9 mouse cellular contexts compared by ENCODE assay signal in the genomic region with DNA sequence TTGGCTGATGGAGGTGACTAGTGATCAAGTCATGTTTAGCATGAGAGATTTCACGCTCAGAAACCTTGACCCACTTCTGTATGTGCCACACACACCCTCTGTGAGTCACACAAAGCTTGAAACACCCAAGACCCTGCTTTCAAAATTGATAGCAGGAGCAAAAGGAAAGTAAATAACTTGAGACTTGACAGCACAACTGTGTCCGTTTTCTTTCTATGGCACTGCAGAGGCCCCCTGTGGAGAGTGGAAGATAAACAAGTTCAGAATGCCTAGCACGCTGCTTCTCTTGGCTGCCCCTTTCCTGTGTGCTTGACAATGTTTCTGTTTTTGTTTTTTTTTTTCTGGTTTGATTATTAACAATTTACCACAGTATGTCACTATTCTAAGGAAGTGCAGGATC. TPM values are rescaled to one million over a fixed set of nuclear protein-coding genes. Genes with fewer than 3 reads are reported as not detected.
DNase-seq lines count a peak whose midpoint lies in the region; ATAC-seq lines count a peak whose summit lies in the region.
"Had no signal": no experiment of that assay in that cellular context is flagged by ENCODE, and none has a peak within 500 bp of the region (broad histone marks: within the 10 kb centered on the region; RNA-seq: fewer than 3 reads in every experiment).

No protein-coding gene starts in this region.

- 10% methylated on average over 3 of the region's 3 CpGs for WGBS in liver, embryonic 16.5 days (ENCODE audit: insufficient replicate concordance)

- no peaks in the 10 kb centered on the region for H3K36me3 ChIP-seq in liver, embryonic 16.5 days (ENCODE audit: control insufficient read depth, insufficient read depth)
- H3K36me3 ChIP-seq: neural tube, embryonic 12.5 days had no signal

- ATAC-seq in liver, embryonic 16.5 days (ENCODE audit: low read depth) = no peak

- H3K27ac ChIP-seq in liver, embryonic 16.5 days (ENCODE audit: low read length) = peak overlapping the region; percentile 81
- H3K27ac ChIP-seq: neural tube, embryonic 12.5 days had no signal

- DNase-seq in cerebellum, postnatal 10 days = peak; percentile 14 to 30
- no peak for DNase-seq in cerebellum, adult 9-10 months
- peak; percentile 25 to 46 for DNase-seq in spleen, postnatal 10 days (ENCODE audit: low spot score in 2 of 2)
- DNase-seq in spleen, adult 12 weeks (ENCODE audit: low spot score) = no peak
- DNase-seq in thymus, postnatal 4 days = peak; percentile 60
- DNase-seq in right cerebral cortex, postnatal 10 days (ENCODE audit: low spot score in 2 of 2) = no peak
- no peak for DNase-seq in right cerebral cortex, adult 18-20 months

- H3K4me2 ChIP-seq in liver, embryonic 16.5 days (ENCODE audit: low read depth, low read length) = 0 out of 2 replicates have a peak overlapping the region, but pooled peaks have one; percentile 11
- H3K4me2 ChIP-seq: neural tube, embryonic 12.5 days had no signal

- no peak overlapping the region for H3K4me3 ChIP-seq in liver, embryonic 16.5 days (ENCODE audit: low read depth, low read length)
- H3K4me3 ChIP-seq: neural tube, embryonic 12.5 days had no signal

- H3K9me3 ChIP-seq in liver, embryonic 16.5 days (replicated peaks; ENCODE audit: control insufficient read depth, low read length) = no peaks in the 10 kb centered on the region
- H3K9me3 ChIP-seq: neural tube, embryonic 12.5 days had no signal

- H3K9ac ChIP-seq in liver, embryonic 16.5 days (ENCODE audit: low read depth, low read length) = peak overlapping the region; percentile 13; the same call in 1 of the 2 replicates
- H3K9ac ChIP-seq: neural tube, embryonic 12.5 days had no signal

- peaks cover 68% of the 10 kb centered on the region for H3K4me1 ChIP-seq in liver, embryonic 16.5 days (ENCODE audit: control insufficient read depth, low read depth, low read length)
- H3K4me1 ChIP-seq: neural tube, embryonic 12.5 days had no signal

- H3K27me3 ChIP-seq in liver, embryonic 16.5 days (ENCODE audit: control insufficient read depth, insufficient read depth, low read depth, low read length) = no peaks in the 10 kb centered on the region

RNA-seq across cellular contexts. Expression of a gene that starts 8.5 kb away (rescaled TPM):
- polyA plus RNA-seq in liver, embryonic 16.5 days (2015; fragmentation: Nextera tagmentation; extraction: Ambion mirVana) = 7.0 and 7.9 TPM in 2 replicates

RNA-seq across cellular contexts. Expression of a gene that starts 20.9 kb away (rescaled TPM):
- polyA plus RNA-seq in liver, embryonic 16.5 days (2015; fragmentation: Nextera tagmentation; extraction: Ambion mirVana) = 0.35 and 0.57 TPM in 2 replicates
- polyA plus RNA-seq: neural tube, embryonic 12.5 days had no signal

RNA-seq across cellular contexts. Expression of a gene that starts 29.8 kb away (rescaled TPM):
- not detected in 2 replicates for polyA plus RNA-seq in liver, embryonic 16.5 days (2015; fragmentation: Nextera tagmentation; extraction: Ambion mirVana)
- polyA plus RNA-seq: neural tube, embryonic 12.5 days had no signal

RNA-seq across cellular contexts. Expression of a gene that starts 33.8 kb away (rescaled TPM):
- 1.3 and 1.5 TPM in 2 replicates for polyA plus RNA-seq in liver, embryonic 16.5 days (2015; fragmentation: Nextera tagmentation; extraction: Ambion mirVana)

RNA-seq across cellular contexts. Expression of a gene that starts 57.2 kb away (rescaled TPM):
- not detected in 2 replicates for polyA plus RNA-seq in liver, embryonic 16.5 days (2015; fragmentation: Nextera tagmentation; extraction: Ambion mirVana)
- polyA plus RNA-seq: neural tube, embryonic 12.5 days had no signal

Comparison
In these comparisons a context has a peak if more than half of its experiments do, and no peak if none do; other contexts are left out.
1. DNase-seq: peak in cerebellum, postnatal 10 days (2 of 2), spleen, postnatal 10 days (2 of 2) and thymus, postnatal 4 days (single experiment); none in cerebellum, adult 9-10 months (single experiment), spleen, adult 12 weeks (single experiment), right cerebral cortex, postnatal 10 days (0 of 2) and right cerebral cortex, adult 18-20 months (single experiment).